Mouse (Mus musculus): ENCODE data around the gene Mtnr1b. TPM values are rescaled to one million over a fixed set of nuclear protein-coding genes. Genes with fewer than 3 reads are reported as not detected.
"Not testable (repeated sequence)": the region's sequence is repeated elsewhere in the genome, so short reads cannot be mapped to it uniquely, and the experiment has no call there.

The Mtnr1b gene
- total RNA-seq (2021), result not detected
- long read RNA-seq, experiment 1, result 0 reads
- long read RNA-seq, experiment 2, result 0 reads

DNA sequence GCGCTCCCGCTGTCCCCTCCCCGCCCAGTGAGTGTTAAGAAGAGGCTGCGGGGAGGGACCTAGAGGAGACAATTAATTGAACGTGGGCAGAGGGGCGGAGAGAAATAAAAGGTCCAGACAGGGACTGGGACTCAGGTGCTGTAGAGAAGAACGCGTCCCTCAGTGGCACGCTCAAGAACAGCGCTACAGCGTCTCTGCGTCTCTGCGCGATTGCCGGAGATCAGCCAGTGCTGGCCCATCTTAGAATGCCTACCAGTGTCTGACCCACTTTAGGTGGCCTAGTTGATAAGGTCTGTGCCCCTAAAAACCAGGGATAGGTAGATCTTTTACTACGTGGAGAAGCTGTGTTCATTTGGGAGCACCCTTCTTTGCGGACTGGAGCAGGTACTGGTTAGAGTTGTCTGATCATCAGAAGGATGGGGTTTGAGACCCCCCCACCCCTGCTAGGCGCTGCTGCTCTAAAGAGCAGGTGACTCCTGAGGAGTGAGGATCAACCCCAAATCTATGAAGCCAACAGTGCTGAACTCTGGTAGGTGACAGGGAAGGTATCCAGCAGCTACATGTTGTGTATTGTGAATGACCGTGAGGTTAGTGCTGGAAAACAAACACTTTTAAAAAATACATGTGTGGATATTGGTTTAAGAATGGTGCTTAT lies at the start of gene Mtnr1b:
Mtnr1b (minus strand) TSS at position 51 of the 655 bp plus-strand sequence.
- DNase-seq (ENCODE audit: low spot score in 2 of 2), result no peak
- intact Hi-C loops (cut with DNase I), result loop anchor here (10.0 kb wide), 1 partner anchor 380 kb away; the partner anchor contains the start of gene Smco4

DNA sequence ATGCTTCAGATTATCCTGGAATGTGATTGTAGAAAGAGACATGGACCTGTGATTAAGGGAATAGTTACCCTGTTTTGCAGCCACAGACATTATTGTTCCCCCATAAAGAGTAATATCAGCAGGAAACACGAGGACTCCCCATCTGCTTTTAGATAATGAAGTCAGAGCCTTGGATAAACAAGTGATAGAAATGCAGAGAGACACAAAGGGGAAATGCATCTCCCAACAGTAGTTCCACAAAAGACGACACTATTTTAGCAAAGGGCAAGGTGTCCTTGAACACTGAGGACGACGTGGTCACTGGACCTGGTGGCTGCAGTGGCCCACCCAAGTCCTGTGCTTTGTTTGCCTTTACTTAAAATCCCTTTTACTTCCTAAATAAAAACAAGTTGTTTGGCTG lies 45.9 kb upstream of the Mtnr1b start:
- no peak for DNase-seq (ENCODE audit: low spot score in 2 of 2)
- intact Hi-C loops (cut with DNase I), result no loop called here

DNA sequence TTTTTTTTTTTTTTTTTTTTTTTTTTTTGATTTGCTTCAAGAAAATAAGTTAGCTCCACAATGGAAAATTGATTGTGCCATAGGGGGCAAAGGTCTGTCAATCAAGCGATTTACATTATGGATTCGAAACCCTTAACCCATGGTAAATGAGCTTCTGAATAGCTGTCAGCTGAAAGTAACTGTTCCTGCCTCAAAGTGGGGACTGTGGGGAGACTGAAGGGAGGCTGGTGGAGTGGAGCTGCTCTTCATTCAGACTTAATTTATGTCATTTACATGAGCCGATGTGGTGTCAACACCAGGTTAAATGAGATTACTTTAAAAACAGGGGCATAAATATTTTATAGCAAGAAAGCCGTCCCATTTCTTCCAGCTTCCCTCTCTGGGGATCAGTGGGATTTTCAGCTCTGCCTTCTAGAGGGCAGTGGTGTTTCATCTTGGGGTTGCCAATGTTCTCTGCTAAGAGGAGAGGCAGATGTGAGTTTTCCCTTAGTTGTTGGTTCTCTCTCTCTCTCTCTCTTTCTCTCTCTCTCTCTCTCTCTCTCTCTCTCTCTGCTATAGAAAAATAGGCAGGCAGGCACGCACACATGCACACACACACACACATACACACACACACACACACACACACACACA lies 45.1 kb upstream of the Mtnr1b start:
- intact Hi-C loops (cut with DNase I), result no loop called here
- no peak for DNase-seq (ENCODE audit: low spot score in 2 of 2)

DNA sequence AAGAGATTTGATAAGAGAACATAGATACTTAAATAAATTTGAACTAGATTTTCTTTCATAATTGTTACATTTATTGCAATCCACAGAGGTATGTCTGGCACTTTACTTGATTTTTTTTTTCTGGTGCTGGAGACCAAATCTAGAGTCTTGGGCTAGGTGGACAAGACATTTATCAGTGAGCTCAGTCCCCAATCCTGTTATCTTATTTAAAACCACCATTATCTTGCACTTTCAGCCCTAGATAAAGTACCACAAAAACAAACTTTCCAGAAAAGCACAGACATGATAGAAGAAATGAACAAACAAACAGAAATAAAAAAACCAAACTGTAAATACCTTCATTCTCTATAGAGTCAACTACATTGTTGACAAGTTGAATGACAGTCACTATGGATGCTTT lies 42.2 kb upstream of the Mtnr1b start:
- intact Hi-C loops (cut with DNase I), result no loop called here
- no peak for DNase-seq (ENCODE audit: low spot score in 2 of 2)

DNA sequence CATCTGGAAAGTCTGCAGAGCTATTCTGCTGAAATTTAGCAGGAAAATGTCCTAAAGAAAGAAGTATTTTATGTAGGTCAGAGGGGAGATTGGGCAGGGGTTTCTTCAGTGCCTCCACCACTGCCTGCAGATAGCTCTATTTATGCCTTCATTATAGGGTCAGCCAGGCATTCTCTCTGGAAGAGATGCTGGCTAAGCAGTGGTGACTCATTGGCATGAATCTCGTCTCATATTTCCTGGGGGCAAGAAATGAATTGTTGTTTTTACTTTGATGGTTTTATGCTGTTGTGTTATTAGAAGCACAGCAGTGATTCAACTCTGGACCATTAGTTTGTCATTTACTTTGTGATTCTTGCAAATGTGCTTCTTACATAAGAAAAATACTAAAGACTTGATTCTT lies 38.4 kb upstream of the Mtnr1b start:
- intact Hi-C loops (cut with DNase I), result no loop called here
- DNase-seq (ENCODE audit: low spot score in 2 of 2), result no peak

DNA sequence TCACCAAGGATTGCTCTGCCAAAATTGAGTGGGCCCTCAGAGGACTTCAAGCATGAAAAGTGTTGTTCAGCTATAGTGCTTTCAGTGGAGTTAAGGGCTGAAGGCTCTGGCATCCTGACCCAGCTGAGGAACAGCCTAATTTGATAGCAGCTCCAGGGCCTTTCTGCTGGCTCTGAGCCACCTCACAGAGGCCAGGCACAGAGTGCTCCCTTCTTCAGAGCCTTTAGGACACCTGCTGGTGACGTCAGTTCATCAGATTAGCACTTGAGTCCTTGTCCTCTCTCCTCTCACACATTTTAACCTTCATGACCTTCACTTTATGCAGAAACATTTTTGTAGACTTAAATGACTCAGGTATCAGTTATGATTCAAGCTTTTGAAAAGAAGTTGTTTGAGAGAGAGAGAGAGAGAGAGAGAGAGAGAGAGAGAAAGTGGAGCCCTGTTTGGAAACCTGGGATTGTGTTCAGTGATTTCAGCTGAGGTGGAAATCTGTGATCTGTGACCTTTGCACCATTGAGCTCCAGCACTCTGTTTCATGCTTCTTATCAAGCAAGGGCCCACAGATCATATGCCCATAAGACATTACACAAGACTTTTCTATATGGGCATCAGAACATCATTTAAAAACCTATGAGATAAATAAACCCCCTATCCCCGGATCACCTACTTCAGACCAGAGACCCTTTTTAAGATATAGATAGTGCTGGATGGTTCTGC lies 35.2 kb upstream of the Mtnr1b start:
- no peak for DNase-seq (ENCODE audit: low spot score in 2 of 2)
- intact Hi-C loops (cut with DNase I), result no loop called here

DNA sequence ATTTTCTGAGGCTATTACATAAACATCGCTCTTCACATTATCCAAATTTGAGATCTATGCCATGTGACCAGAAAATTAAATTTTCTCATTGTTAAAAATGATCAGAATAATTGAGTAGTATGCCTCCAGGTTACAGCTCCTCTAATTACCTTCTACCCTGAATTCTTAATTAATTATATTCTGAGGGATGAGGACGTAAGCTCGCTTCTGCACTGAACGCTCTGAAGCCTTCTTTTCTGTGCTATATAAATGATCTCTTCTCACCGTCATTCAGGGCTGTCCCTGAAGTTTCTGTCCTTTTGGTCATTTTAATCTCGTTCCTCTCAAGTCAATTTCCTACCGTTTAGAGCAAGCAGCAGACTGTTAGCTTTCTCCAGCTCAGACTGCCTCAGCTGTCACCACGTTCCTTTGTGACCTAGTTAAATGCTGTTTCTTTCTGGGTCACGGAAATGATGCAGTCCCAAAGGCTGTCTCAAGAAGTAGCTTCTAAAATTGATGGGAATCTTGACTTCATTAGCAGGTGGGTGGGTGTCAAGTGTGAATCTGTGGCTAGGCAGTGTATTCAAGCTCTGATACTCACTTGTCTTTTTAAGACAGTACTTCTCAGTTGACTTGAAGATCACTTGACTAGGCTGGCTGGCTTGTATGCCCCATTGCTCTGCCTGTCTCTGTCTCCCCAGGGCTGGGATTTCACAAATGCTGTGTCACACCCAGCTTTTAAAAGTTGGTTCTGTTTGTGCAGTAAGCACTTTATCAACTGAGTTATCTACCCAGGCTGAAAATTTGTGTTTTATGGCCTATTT lies 29.8 kb upstream of the Mtnr1b start:
- no peak for DNase-seq (ENCODE audit: low spot score in 2 of 2)
- intact Hi-C loops (cut with DNase I), result no loop called here

DNA sequence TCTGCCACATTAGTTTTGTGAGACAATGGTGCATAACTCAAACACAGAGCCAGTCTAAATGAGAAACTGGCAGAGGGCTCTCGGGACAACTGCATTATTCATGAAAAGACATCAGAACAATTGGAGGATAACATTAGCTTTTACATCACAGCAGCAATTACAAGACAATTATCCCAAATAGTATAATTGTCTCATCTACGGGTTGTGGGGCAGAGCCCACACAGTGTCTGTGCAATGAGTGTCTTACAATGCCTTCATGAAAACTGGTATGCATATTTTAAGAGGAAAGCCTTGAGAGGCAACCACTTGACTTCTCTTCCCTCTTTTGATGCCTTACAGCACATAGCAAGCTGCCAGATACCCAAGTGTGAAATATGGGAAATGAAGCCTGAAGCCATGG lies 23.8 kb upstream of the Mtnr1b start:
- intact Hi-C loops (cut with DNase I), result no loop called here
- DNase-seq (ENCODE audit: low spot score in 2 of 2), result no peak

DNA sequence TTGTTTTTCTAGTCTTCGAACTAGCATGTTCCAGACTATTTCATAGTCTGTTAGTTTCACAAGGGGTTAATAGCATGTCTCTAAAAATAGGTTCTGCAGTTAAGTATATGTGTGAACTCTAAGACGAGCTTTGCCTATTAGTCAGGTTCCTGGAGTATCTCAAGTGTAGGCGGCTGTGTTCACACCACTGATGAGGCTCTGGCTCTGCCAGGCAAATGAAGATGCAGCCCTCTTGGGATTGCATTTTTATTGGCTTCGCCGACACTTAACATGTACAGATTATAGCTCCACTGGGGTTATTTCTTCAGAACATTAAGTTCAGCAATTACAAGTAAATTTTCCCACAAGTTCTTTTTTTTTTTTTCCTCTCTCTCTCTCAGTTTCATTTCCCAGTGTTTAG lies 12.4 kb upstream of the Mtnr1b start:
- DNase-seq (ENCODE audit: low spot score in 2 of 2), result peak; percentile 26 to 49

DNA sequence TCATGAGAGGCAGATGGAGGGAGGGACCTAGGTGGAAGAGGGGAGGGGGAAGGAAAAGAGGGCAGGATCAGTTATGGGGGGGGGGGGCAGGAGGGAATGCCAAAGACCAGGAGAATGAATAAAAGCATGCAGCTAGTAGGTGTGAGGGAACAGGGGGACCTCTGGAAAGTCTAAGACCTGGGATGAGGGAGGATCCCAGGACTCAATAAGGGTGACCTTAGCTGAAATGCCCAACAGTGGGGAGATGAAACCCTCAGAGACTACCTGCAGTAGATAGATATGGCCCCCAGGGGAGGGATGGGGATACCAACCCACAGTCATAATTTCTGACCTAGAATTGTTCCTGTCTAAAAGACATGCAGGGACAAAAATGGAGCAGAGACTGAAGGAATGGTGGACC lies 6.4 kb upstream of the Mtnr1b start:
- DNase-seq (ENCODE audit: low spot score in 2 of 2), result no peak
- intact Hi-C loops (cut with DNase I), result loop anchor here (2.0 to 10.0 kb wide), 3 partner anchors 166 to 513 kb away; no protein-coding TSS in a partner anchor

More for the DNA sequence above, 12.4 kb upstream of the Mtnr1b start:
- intact Hi-C loops (cut with DNase I), result loop anchor here (10.0 kb wide), 1 partner anchor 172 kb away; no protein-coding TSS in a partner anchor

DNA sequence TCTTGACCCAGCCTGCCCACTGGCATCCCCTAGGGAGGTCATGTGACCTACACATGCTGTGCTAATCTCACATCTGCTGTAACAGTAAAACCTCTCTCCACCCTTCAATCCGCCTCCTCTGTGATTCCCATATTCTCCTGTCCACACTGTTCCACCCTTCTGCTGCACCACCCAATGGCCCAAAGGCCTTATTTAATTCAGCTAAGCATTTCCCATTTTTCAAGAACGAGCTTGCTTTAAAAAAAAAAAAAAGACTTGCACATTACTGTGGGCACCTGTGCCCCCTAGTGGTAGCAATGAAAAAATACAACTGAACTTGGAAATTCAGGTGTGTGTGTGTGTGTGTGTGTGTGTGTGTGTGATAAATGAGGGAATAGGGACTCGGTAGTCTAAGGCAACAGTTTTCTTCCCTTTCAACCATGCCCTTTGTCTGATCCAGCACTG lies 5.8 kb upstream of the Mtnr1b start:
- intact Hi-C loops (cut with DNase I), result loop anchor here (2.0 to 10.0 kb wide), 3 partner anchors 165 to 513 kb away; no protein-coding TSS in a partner anchor
- peak in 1 of 2 experiments; percentile 44 for DNase-seq (ENCODE audit: low spot score in 2 of 2)

DNA sequence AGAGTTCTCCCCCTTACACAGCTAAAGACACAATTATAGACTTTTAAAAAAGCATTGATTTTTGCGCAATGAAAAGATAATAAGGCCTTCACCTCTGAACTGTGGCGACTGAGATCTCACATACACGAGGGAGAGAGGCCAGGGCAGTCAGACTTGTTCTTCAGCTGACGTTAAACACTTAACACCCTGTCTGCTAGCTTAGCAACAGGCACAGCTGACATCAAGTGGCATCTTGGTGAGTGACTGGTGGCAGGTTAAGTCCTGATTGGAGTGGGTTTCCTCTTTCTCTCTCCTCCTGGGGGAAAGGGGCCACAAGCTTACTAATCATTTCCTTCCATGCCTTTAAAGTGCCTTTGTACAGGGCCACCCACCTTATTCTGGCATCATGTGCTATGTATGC lies 4.3 kb downstream of the Mtnr1b start:
- intact Hi-C loops (cut with DNase I), result loop anchor here (10.0 kb wide), 1 partner anchor 375 kb away; the partner anchor contains the start of gene Smco4
- DNase-seq (ENCODE audit: low spot score in 2 of 2), result no peak

DNA sequence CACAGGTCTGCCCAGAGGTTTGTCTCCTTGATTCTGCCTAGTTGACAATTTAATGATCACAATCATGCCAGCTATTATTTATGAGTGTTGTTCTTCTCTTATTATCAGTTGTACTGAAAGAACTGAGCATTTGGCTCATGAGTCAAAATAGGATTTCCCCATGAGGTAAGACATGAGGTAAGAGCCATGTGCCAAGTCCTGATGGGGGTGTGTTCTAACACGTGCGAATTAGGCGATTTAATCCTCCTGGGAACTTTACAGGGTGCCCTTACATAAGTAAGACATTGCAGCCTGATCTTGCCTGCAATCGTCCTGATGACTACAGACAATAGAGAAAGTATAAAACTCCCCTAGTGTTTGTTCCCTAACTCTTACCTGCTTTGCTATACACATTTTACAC lies 4.9 kb downstream of the Mtnr1b start:
- no peak for DNase-seq (ENCODE audit: low spot score in 2 of 2)
- intact Hi-C loops (cut with DNase I), result no loop called here

DNA sequence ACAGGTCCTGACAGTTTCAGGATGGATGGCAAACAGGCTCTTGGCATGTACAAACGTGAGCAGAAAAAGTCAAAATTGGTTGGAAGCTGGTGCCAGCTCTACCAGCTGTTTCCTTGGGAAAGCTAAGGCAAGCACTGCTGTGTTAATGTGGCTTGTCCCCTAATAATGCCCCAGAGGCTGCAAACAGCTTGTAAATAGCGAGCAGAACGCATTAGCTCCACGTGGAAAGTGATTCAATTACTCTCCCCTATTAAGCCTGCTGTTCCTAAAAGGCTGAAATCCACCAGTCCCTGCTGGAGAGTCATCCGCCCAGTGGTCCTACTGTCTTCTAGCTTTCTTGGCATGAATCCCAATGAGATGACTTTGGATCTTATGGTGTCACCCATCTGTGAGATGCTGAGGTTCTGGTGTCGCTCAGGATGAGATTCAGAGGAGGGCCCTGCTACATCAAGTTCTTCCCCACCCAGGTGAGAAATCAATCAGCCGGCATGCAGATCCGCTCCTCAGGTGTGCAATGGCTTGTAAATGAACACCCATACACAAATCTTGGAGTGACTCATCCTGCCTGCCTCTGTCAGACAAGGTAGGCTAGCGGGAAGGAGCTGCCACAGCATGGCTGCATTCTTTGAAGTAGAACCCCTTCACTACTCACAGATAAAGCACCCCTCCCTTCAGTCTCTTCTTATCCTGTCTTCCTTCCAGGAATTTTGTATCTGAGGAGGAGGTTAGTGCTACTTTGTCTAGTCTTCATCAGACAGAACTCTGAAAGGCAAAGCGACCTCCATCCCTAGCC lies 7.9 kb downstream of the Mtnr1b start:
- no peak for DNase-seq (ENCODE audit: low spot score in 2 of 2)
- intact Hi-C loops (cut with DNase I), result no loop called here

DNA sequence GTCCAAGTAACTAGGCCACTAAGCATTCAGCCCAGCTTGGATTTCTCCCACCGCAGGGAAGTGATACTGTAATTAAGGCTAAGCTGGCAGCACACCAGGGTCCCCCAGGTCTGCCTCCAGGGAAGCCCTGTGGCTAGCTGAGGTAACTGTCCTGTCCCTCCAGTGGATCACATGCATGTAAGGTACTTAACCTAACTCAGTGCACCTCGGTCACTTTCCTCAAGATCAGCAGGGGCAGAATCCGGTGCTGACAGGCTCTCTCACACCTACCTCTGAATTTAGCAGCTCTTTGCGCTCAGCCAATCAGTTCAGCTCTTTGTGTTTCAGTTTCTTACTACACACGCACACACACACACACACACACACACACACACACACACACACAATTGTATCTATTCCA lies 13.0 kb downstream of the Mtnr1b start:
- intact Hi-C loops (cut with DNase I), result no loop called here
- no peak for DNase-seq (ENCODE audit: low spot score in 2 of 2)

DNA sequence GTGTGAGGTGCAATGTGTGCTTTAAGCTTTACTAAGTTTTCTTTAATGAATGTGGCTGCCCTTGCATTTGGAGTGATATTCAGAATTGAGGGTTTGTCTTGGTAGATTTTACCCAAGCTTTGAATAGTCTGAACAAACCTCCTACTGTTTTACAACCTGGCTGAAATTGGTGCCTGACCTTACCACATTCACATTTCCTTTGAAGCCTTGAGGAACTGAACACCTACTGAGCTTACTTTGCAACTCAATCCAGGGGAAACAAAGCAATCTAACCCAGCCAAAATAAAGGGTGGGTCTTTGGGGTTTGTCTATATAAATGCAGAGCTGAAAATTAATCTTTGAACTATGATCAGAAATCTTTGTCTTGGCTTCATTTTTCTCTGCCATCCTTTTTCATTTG lies 23.6 kb downstream of the Mtnr1b start:
- intact Hi-C loops (cut with DNase I), result no loop called here
- DNase-seq (ENCODE audit: low spot score in 2 of 2), result no peak

DNA sequence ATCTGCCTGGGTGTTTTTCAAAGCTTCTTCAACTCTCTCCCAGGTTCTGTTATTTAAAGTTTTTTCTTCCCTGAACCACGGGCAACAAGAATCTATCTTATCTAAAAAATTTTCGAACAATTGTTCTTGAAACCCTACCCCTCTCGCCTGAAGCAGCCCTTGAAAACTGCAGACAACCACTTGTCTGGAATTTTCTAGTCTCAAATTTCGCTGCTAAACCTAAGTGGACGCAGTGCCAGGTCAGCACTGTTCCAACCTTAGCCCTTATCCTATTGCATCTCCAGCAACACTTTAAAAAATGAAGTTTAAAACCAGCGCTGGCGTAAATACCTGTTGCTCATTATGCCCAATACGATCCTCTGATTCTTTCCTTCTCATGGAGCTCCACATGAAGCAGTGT lies 29.0 kb downstream of the Mtnr1b start:
- no peak for DNase-seq (ENCODE audit: low spot score in 2 of 2)

DNA sequence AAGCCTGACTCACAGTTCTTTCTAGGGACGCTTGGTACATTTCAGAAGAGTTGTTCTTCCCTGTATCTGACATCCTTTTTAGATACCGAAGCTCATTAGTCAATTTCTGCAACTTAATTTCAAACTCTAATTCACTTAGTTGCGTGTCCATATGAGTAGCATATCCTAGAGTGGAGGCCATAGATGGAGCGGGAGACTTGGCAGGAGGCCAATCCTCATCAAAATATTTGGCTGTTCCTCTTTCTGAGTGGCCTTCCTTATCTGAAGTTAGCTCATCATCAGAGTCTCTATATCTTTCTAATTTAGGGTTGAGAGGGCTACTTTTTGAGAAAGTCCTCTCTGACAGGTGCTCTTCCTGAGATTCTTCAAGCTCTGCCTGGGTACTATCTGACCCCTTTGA lies 29.4 kb downstream of the Mtnr1b start:
- intact Hi-C loops (cut with DNase I); DNase-seq (ENCODE audit: low spot score in 2 of 2): not testable (repeated sequence)

More for the DNA sequence above, 29.0 kb downstream of the Mtnr1b start:
- intact Hi-C loops (cut with DNase I), result no loop called here
